Mouse (Mus musculus): ENCODE data around the gene Figla. TPM values are rescaled to one million over a fixed set of nuclear protein-coding genes. Genes with fewer than 3 reads are reported as not detected.

Gene Figla
- total RNA-seq, 2 experiments from 2014 or later = not detected

DNA sequence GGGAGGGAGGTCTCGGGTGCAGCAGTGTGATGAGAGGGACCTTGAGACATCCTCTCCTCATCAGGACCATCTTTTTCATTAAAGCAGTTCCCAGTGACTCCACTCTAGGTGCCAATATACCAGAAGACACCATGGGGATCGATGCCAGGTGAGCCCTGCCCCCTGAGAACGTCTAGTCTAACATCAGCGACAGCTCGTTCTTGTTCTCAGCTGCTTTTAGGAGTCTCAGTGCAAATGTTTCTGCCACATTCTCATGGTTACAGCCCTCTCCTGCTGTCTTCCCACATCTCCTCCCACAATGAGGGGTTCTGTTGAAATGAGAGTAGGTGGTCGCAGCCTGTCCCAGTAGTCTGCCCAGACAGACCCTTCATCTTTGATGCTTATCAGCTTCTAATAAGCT is 50.8 kb downstream of the Figla start:
- intact Hi-C loops (cut with DNase I) = no loop called here
- DNase-seq = no peak

DNA sequence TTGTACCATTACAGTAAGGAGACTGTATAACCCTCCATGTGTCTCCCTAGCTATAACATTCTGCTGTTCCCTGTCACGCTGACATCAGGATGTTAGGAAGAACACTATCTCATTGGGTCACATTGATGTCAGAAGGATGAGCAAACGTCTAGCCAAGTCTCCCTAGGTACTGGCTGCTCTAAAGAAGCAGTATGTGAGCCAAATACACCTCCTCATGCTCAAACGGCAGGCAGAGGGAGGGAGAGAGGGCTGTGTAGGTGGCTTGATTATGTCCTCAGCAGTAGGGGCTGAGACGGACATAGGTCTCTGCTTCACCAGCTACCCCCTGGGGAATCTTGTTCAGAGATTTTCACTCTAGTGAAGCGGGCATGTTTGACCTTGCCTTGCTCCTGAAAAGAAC is 51.2 kb downstream of the Figla start:
- no peak for DNase-seq
- intact Hi-C loops (cut with DNase I) = no loop called here

DNA sequence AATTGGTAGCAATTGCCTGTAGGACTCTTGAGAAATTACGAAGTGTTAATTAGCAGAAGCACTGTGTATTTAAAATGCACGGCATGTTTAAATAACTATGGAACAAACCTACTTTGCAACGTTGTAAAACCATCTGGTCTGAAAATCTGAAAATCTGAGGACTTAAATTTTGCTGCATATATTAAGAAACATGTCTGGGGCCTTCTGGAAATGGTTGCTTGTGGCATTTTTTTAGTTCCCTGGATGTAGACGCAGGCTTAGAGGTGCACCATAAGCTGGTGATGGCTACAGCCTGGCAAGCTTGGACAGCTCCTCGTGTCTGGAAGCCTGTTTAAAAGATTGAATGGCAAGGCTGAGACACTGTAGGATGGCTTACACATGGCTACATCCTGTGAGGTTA is 53.0 kb downstream of the Figla start:
- no peak for DNase-seq
- intact Hi-C loops (cut with DNase I) = no loop called here

DNA sequence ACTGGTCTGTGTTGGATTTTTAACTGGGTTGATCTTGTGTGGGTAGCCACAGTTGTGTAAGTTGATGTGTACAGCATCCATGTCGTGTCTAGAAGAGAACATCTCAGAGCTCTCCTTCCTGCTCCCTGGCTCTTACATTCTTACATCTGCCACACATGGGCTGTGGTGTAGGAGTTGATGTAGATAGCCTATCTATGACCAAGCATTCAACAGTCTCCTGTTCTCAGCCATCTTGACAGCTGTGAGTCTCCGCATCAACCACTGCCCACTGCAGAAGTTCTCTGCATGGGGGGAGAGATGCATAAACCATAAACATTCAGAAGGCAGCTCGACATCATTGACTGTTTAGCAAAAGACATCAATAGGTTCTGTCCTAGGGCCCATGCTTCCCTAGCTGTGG is 53.9 kb downstream of the Figla start:
- DNase-seq = no peak
- intact Hi-C loops (cut with DNase I) = no loop called here

DNA sequence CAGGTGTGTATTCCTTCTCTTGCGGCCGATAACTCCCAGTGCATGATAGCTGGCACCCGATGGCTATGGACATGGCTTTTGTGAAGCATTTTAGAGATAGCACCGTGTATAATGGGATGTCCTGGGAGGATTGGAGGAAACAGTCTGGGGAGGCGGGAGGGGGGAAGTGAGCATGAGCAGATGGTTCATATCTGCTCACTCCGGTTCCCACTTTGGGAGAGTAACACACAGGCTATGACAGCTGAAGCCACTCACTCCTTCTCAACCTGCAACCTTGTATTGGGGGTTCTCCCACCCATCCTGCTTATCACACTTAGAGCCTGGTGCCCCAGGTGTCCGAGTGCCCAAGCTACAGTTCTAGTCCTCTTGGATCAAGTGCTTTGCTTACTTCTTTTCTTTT is 54.3 kb downstream of the Figla start:
- intact Hi-C loops (cut with DNase I) = no loop called here
- DNase-seq = no peak

Other genes starting within 250 kb of the Figla start
- under 1 TPM in 1 of 2 experiments, not detected in 1; 0.30 TPM for gene Nat8f6, start 195.2 kb upstream of the Figla start, total RNA-seq (2021)
- gene Nat8f5, start 195.2 kb upstream of the Figla start, total RNA-seq (2021) = not detected
- gene Nat8, start 184.1 kb upstream of the Figla start, total RNA-seq (2021) = not detected
- not detected for gene Nat8f2, start 147.0 kb upstream of the Figla start, total RNA-seq (2021)
- gene Nat8f4, start 111.3 kb upstream of the Figla start, total RNA-seq (2021) = 1 to 10 TPM in 1 of 2 experiments, under 1 TPM in 1; 0.98 to 1.1 TPM
- 10 to 100 TPM; 12.2 to 13.4 TPM for gene Tprkb, start 104.3 kb upstream of the Figla start, total RNA-seq (2021)
- gene Nat8f1, start 100.5 kb upstream of the Figla start, total RNA-seq (2021) = 1 to 10 TPM; 1.4 to 2.1 TPM
- 10 to 100 TPM; 56.9 to 64.3 TPM for gene Dusp11, start 54.5 kb upstream of the Figla start, total RNA-seq (2021)
- 1 to 10 TPM; 1.4 to 1.9 TPM for gene Add2, start 12.5 kb downstream of the Figla start, total RNA-seq (2021)
- 1 to 10 TPM; 1.5 to 2.1 TPM for gene Tgfa, start 179.1 kb downstream of the Figla start, total RNA-seq (2021)